Mouse (Mus musculus): Measurements from ENCODE around the gene Dbi. TPM values are rescaled to one million over a fixed set of nuclear protein-coding genes. Genes with fewer than 3 reads are reported as not detected.

Gene Dbi
- polyA plus RNA-seq, 1 experiment from 2014 or later: 708 TPM

DNA sequence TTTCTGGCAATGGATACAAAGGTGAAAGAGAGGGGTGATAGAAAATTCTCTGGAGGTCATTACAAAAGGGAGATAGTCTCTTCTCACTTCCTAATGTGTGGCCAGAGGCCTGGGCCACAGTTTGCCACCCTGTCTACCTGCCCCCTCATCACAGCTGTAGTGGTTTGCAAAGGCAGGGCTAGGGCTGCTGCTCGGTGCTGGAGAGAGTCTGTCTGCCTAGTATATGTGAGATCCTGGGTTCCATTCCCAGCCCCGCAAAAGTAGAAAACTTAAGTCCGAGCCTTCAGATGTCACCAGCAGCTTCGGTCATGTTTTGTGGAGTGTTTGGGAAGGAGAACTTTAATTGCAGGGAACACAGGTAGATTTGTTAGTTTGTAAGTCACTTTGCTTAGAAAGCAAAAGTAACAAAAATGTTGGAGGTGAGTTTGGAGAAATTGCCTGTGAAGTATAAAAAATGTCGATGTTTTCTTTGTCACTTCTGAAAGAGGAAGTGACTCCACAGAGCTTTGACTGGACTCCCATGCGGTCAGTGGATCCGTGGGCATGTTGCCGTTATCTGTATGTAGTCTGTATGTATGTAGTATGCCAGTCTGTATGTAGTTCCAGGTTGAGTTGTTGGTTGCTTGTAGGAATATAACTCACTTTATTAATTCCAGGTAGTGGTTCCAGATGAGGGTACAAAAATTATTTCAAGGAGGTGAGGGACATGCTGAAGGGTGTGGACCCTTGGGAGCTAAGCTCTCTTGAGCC is 1.9 kb upstream of the Dbi start:
- H3K4me2 ChIP-seq (replicated peaks; ENCODE audit: low read depth, low read length): no peak overlapping the region
- H3K4me1 ChIP-seq (ENCODE audit: insufficient read depth, low read length): peaks cover 36% of the 10 kb centered on the region
- H3K9me3 ChIP-seq (ENCODE audit: low read length): no peaks in the 10 kb centered on the region
- WGBS: 92% methylated on average over 8 of the region's 8 CpGs
- no peaks in the 10 kb centered on the region for H3K27me3 ChIP-seq (ENCODE audit: insufficient read depth, low read length)
- no peak overlapping the region for H3K27ac ChIP-seq (ENCODE audit: low read length)
- H3K36me3 ChIP-seq (ENCODE audit: insufficient read depth, low read length): no peaks in the 10 kb centered on the region; the same call in 1 of the 2 replicates
- H3K4me3 ChIP-seq (ENCODE audit: low read length): no peak overlapping the region
- H3K9ac ChIP-seq (replicated peaks; ENCODE audit: low read length): no peak overlapping the region
- no peak for ATAC-seq (ENCODE audit: low FRiP score, low TSS enrichment)

DNA sequence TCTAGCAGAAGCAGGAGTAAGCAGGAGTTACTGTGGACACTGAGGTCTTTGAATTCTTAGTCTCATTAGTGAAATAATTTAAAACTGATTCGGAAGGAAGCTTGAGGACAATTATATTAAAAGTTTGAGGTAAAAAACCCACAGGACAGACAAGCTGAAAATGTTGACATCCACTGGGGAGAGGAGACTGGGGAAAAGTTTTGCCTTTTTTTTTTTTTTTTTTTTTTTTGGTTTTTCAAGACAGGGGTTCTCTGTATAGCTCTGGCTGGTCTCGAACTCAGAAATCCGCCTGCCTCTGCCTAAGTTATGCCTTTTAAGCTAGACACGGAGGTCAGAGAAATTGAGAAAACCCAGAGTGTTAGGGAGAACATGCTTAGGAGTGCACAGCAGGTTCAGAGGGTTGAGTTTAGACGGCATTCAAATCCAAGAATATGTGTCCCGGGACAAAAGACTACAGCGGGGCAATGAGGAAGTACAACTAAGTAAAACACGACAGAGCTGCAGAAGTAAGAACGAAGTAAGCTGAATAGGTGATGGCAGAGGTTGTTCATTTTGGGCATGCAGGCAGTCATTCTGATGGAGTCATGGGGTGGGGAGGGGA is 1.2 kb upstream of the Dbi start:
- Histone ChIP-seq H3K9me3 (ENCODE audit: low read length) (no peaks in the 10 kb centered on the region), H3K4me1 (ENCODE audit: insufficient read depth, low read length) (peaks cover 44% of the 10 kb centered on the region), H3K4me3 (ENCODE audit: low read length) (peak overlapping the region; percentile 65), H3K27ac (ENCODE audit: low read length) (peak overlapping the region; percentile 92), H3K9ac (replicated peaks; ENCODE audit: low read length) (peak overlapping the region; percentile 76), H3K27me3 (ENCODE audit: insufficient read depth, low read length) (no peaks in the 10 kb centered on the region), H3K4me2 (replicated peaks; ENCODE audit: low read depth, low read length) (peak overlapping the region; percentile 75), H3K36me3 (ENCODE audit: insufficient read depth, low read length) (peaks cover 5% of the 10 kb centered on the region; the same call in 1 of the 2 replicates)
- WGBS: 86% methylated on average over 9 of the region's 9 CpGs
- ATAC-seq (ENCODE audit: low FRiP score, low TSS enrichment): no peak

DNA sequence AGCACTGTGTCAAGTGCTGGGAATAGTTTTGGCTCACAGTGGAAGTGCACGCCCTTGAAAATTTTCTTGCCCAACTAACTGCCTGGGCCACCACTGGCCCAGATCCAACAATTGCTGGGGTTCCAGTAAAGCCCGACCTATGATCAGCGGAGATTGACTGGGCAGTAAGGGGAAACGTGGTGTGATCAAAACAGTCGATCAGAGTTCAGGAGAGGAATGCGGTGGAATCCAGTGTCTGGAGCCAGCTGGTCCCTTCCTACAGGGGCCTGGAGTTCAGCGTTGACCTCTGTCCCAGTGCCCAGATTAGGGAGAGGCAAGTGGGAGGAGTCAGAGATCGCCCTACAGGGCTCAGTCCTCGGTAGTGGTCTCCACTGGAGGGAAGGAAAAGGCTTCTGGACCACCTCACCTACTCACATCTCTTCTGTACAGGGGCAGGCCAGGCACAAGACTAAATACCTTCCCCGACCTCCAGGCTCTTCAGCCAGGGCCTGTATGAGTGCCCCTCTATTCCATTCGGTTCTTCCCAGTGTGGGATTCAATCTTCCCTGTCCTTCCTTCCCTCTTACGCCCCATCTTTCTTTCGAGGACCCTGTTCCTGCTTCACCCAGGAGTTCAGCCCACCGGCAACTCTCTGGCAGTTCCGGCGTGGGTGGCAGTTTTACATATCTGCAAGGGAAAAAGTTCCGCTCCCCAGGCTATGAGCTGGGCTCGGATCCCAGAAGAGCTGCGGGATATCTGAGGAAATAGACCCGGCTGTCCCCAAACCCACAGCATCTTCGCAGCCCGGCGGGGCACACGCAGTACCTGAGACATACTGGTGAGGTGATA is 523 bp downstream of the Dbi start:
- H3K9me3 ChIP-seq (ENCODE audit: low read length): no peaks in the 10 kb centered on the region
- H3K4me2 ChIP-seq (replicated peaks; ENCODE audit: low read depth, low read length): peak overlapping the region; percentile 75
- peak; percentile 83 for ATAC-seq (ENCODE audit: low FRiP score, low TSS enrichment)
- H3K36me3 ChIP-seq (ENCODE audit: insufficient read depth, low read length): peaks cover 15% of the 10 kb centered on the region
- H3K27ac ChIP-seq (ENCODE audit: low read length): peak overlapping the region; percentile 92
- H3K4me3 ChIP-seq (ENCODE audit: low read length): peak overlapping the region; percentile 65
- WGBS: 2% methylated on average over 24 of the region's 24 CpGs
- peaks cover 40% of the 10 kb centered on the region for H3K4me1 ChIP-seq (ENCODE audit: insufficient read depth, low read length)
- H3K9ac ChIP-seq (replicated peaks; ENCODE audit: low read length): peak overlapping the region; percentile 79
- no peaks in the 10 kb centered on the region for H3K27me3 ChIP-seq (ENCODE audit: insufficient read depth, low read length)

DNA sequence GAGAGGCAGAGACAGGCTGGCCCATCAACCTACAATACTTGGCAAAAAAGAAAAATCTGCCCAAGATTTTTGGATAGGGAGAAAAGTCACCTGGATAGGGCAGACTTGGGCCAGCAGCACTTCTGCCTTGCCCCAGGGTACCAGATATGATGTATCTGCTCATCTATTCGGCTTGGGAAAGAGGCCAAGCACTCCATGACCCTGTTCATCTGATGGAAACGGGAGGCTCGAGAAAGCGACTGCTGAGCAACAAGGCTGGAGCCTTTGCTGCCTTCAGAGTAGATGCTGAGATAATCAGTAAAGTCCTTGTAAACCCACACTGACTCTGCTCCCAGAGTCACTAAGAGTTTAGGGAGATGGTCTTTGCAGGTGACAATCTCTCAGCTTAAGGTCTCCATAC is 1.5 kb downstream of the Dbi start:
- H3K36me3 ChIP-seq (ENCODE audit: insufficient read depth, low read length): peaks cover 25% of the 10 kb centered on the region
- peak overlapping the region; percentile 75 for H3K4me2 ChIP-seq (replicated peaks; ENCODE audit: low read depth, low read length)
- no peaks in the 10 kb centered on the region for H3K27me3 ChIP-seq (ENCODE audit: insufficient read depth, low read length)
- peaks cover 6% of the 10 kb centered on the region for H3K9me3 ChIP-seq (ENCODE audit: low read length)
- H3K4me1 ChIP-seq (ENCODE audit: insufficient read depth, low read length): peaks cover 36% of the 10 kb centered on the region
- H3K9ac ChIP-seq (replicated peaks; ENCODE audit: low read length): peak overlapping the region; percentile 79
- peak overlapping the region; percentile 65 for H3K4me3 ChIP-seq (ENCODE audit: low read length)
- ATAC-seq (ENCODE audit: low FRiP score, low TSS enrichment): no peak
- 85% methylated on average over 4 of the region's 4 CpGs for WGBS
- peak overlapping the region; percentile 92; the same call in 1 of the 2 replicates for H3K27ac ChIP-seq (ENCODE audit: low read length)

DNA sequence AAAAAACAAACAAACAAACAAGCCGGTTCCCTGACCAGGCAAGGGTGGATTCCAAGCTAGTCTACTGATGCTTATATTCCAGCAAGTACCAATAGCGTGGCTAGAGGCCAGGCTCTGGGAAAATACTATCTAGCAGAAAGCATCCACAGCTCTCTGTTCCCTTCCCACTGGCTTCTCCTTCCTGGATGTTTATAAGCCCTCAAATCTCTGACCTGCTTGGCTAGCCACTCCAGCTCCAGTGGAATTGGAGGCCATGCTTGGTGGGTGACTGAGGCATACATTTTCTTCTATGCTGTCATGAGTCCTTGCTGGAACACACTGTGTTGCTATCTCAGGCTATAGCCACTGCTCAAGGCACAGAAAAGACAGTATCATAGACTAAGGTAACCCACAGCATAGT is 2.0 kb downstream of the Dbi start:
- no peak for ATAC-seq (ENCODE audit: low FRiP score, low TSS enrichment)
- peaks cover 36% of the 10 kb centered on the region for H3K4me1 ChIP-seq (ENCODE audit: insufficient read depth, low read length)
- H3K36me3 ChIP-seq (ENCODE audit: insufficient read depth, low read length): peaks cover 29% of the 10 kb centered on the region
- H3K27me3 ChIP-seq (ENCODE audit: insufficient read depth, low read length): no peaks in the 10 kb centered on the region
- 91% methylated on average over 2 of the region's 2 CpGs for WGBS
- H3K27ac ChIP-seq (ENCODE audit: low read length): no peak overlapping the region
- H3K4me2 ChIP-seq (replicated peaks; ENCODE audit: low read depth, low read length): no peak overlapping the region
- 0 out of 2 replicates have a peak overlapping the region, but pooled peaks have one; percentile 1 for H3K9ac ChIP-seq (replicated peaks; ENCODE audit: low read length)
- H3K9me3 ChIP-seq (ENCODE audit: low read length): peaks cover 9% of the 10 kb centered on the region
- H3K4me3 ChIP-seq (ENCODE audit: low read length): no peak overlapping the region

DNA sequence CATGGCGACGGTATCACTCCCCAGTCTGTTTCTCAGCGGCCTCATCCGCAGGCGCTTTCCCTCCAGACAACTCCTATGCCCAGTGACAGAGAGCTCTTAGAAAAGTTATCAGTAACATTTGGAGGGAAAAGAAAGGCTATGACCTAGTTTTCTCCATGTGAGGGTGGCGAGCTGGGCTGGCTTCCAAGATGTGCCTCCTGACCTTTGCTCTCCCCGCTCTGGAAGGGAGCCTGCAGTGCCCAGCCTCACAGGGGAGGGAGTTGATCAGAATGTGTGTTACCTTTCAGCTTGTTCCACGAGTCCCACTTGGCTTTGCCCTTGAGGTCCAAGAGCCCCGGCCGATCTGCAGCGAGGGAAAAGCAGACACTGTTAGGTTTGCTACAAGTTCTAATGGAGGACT is 4.8 kb downstream of the Dbi start:
- H3K9ac ChIP-seq (replicated peaks; ENCODE audit: low read length): no peak overlapping the region
- H3K27me3 ChIP-seq (ENCODE audit: insufficient read depth, low read length): no peaks in the 10 kb centered on the region
- no peak overlapping the region for H3K4me2 ChIP-seq (replicated peaks; ENCODE audit: low read depth, low read length)
- peaks cover 27% of the 10 kb centered on the region for H3K4me1 ChIP-seq (ENCODE audit: insufficient read depth, low read length)
- peaks cover 42% of the 10 kb centered on the region for H3K36me3 ChIP-seq (ENCODE audit: insufficient read depth, low read length)
- no peak overlapping the region for H3K4me3 ChIP-seq (ENCODE audit: low read length)
- 89% methylated on average over 11 of the region's 11 CpGs for WGBS
- no peak overlapping the region for H3K27ac ChIP-seq (ENCODE audit: low read length)
- no peak for ATAC-seq (ENCODE audit: low FRiP score, low TSS enrichment)
- H3K9me3 ChIP-seq (ENCODE audit: low read length): peaks cover 9% of the 10 kb centered on the region

DNA sequence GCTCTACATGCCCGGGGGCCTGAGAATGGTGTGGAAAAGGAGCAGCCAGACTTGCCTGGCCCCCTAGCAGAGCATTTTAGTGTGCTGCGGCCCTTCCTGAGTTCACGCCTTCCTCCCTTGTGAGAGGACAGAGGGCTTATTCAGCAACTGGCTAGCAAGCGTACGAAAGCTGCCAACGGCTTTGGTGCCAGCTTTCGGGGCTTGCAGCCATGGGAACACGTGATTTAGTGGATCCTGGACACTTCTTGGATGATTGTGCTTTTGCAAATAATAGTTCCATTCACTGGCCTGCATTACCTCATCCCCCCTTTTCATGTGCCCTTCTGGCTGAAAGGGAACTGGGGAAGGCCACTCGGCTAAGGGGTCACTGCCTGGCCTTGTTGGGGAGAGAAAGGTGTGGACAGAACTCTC is 5.2 kb downstream of the Dbi start:
- Histone ChIP-seq H3K4me2 (replicated peaks; ENCODE audit: low read depth, low read length) (no peak overlapping the region), H3K4me1 (ENCODE audit: insufficient read depth, low read length) (peaks cover 27% of the 10 kb centered on the region), H3K27ac (ENCODE audit: low read length) (no peak overlapping the region), H3K4me3 (ENCODE audit: low read length) (no peak overlapping the region), H3K9me3 (ENCODE audit: low read length) (peaks cover 9% of the 10 kb centered on the region), H3K9ac (replicated peaks; ENCODE audit: low read length) (no peak overlapping the region), H3K27me3 (ENCODE audit: insufficient read depth, low read length) (no peaks in the 10 kb centered on the region), H3K36me3 (ENCODE audit: insufficient read depth, low read length) (peaks cover 42% of the 10 kb centered on the region)
- WGBS: 96% methylated on average over 9 of the region's 9 CpGs
- ATAC-seq (ENCODE audit: low FRiP score, low TSS enrichment): no peak

DNA sequence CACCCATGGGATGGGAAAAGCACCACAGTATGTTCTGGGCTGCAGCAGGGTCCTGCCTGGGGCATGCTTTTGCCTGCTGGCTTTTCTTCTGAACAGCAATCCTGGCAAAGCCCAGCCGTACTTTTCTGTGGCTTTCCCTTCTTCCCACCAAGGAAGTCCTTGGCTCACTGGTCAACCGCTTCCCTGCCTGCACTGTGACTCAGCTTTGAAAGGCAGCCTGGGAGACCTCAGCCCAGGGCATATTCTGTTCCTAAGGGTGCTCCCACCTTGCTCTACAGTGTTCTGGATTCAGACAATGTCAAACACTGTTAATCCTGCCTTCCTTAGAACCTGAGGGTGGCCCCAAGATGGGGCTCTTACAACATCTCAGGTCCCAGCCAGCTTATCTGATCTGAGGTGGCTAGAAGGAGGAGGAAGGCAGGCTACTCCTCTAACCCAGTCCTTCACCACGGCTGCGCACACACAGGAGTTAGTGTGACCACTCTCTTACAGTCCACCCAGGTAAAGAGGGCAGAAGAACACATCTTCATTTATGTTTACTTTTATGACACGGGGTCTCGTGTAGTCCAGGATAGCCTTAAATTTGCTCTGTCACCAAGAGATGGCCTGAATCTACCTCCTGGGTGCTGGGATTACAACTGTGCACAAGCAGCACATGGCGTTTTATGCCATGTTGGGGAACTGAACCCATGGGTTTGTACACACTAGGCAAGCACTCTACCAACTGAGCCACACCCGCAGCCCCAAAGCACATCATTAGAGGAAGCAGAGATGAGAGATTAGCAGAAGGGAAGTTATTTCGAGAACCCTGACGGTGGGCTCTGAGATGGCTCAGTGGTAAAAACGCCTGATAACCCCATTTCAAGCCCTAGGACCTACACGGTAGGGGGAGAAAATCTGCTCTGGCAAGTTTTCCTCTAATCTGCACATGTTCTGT is 8.4 kb downstream of the Dbi start:
- ATAC-seq (ENCODE audit: low FRiP score, low TSS enrichment): 0 out of 2 replicates have a peak, but pooled peaks have one; percentile 28
- no peak overlapping the region for H3K27ac ChIP-seq (ENCODE audit: low read length)
- 84% methylated on average over 12 of the region's 12 CpGs for WGBS
- no peak overlapping the region for H3K9ac ChIP-seq (replicated peaks; ENCODE audit: low read length)
- H3K4me2 ChIP-seq (replicated peaks; ENCODE audit: low read depth, low read length): no peak overlapping the region
- peaks cover 9% of the 10 kb centered on the region for H3K9me3 ChIP-seq (ENCODE audit: low read length)
- peaks cover 42% of the 10 kb centered on the region for H3K36me3 ChIP-seq (ENCODE audit: insufficient read depth, low read length)
- H3K27me3 ChIP-seq (ENCODE audit: insufficient read depth, low read length): no peaks in the 10 kb centered on the region
- H3K4me1 ChIP-seq (ENCODE audit: insufficient read depth, low read length): peaks cover 6% of the 10 kb centered on the region; the same call in 1 of the 2 replicates
- H3K4me3 ChIP-seq (ENCODE audit: low read length): no peak overlapping the region

DNA sequence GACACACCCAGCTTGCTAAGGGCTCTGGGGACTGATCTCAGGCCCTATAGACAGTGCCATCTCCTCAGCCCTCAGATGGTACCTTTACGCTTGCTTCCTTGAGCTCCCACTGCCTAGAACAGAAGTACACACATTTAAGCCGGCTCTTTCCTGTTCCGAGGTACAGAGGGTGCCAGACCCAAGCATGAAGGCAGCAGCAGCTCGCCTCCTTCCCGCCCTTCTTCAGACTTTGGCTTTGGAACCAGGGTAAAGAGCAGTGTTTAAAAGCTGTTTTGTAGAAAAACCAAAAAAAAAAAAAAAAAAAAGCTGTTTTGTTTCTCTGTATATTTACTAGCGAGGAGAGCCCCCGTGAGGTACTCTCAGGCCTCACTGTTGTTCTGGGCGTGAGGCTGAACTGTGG is 9.1 kb downstream of the Dbi start:
- H3K4me1 ChIP-seq (ENCODE audit: insufficient read depth, low read length): no peaks in the 10 kb centered on the region
- ATAC-seq (ENCODE audit: low FRiP score, low TSS enrichment): no peak
- no peak overlapping the region for H3K4me3 ChIP-seq (ENCODE audit: low read length)
- no peak overlapping the region for H3K27ac ChIP-seq (ENCODE audit: low read length)
- peaks cover 9% of the 10 kb centered on the region for H3K9me3 ChIP-seq (ENCODE audit: low read length)
- H3K4me2 ChIP-seq (replicated peaks; ENCODE audit: low read depth, low read length): no peak overlapping the region
- H3K36me3 ChIP-seq (ENCODE audit: insufficient read depth, low read length): peaks cover 37% of the 10 kb centered on the region
- no peak overlapping the region for H3K9ac ChIP-seq (replicated peaks; ENCODE audit: low read length)
- H3K27me3 ChIP-seq (ENCODE audit: insufficient read depth, low read length): no peaks in the 10 kb centered on the region
- WGBS: 87% methylated on average over 8 of the region's 8 CpGs
